Mouse (Mus musculus) urinary bladder, adult 2 months (tissue): ENCODE measurements around the gene Vmn1r181. TPM values are rescaled to one million over a fixed set of nuclear protein-coding genes. Genes with fewer than 3 reads are reported as not detected.
"Not testable (repeated sequence)": the region's sequence is repeated elsewhere in the genome, so short reads cannot be mapped to it uniquely, and the experiment has no call there.

ENCODE experiments used
- DNase-seq: peaks from one replicate; pipeline ENCODE4 v3.0.0; 2022; ENCODE audit warnings: low spot score
- polyA plus RNA-seq: library from polyadenylated mRNA; depleted of rRNA; stranded (reverse); fragments of >200 nt; gene quantifications from 2 replicates; pipeline ENCODE4 v1.2.3, GENCODE M21; 2012; rRNA removed

Vmn1r181 gene
- polyA plus RNA-seq = not detected in 2 replicates

DNA sequence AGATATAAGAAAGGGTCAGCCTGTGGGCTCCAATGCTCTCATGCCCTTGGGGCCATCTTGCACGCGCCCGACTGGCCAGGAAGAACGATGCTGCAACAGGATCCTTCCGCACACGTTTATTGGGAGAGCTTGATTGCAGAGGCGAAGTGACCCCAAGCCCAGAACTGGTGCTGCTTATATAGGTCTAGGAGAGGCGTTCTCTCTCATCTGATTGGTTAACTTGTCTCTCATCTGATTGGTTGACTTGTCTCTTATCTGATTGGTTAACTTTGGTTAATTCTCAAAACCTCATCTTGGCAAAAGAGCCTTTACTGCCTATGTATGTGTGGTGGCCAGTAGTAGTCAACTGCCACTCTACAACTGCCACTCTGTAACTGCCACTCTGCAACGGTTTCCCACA is at the start of gene Vmn1r181:
Gene Vmn1r181 (plus strand): TSS at position 301 of the 400 bp plus-strand sequence.
- DNase-seq = not testable (repeated sequence)

DNA sequence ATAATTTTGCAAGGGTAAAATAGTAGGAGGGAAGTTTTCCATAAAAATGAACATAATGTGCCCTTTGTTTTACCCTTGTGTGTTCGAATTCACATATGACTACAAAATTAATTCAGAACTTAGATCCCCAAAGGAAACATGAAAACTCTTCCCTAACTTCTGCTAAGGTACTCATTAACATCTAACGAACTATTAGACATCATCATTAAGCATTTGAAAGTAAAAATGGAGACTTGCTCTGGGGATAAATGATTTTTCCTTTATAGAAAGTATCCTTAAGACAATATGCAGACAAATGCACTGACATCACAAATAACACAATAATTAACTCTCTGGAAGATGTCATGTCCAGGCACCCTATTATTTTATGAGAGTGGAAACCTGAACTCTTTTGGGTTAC is 47.7 kb upstream of the Vmn1r181 start, which contains the start of gene Vmn1r179:
Gene Vmn1r179 (plus strand): TSS at position 301 of the 400 bp plus-strand sequence.
- DNase-seq = no peak

DNA sequence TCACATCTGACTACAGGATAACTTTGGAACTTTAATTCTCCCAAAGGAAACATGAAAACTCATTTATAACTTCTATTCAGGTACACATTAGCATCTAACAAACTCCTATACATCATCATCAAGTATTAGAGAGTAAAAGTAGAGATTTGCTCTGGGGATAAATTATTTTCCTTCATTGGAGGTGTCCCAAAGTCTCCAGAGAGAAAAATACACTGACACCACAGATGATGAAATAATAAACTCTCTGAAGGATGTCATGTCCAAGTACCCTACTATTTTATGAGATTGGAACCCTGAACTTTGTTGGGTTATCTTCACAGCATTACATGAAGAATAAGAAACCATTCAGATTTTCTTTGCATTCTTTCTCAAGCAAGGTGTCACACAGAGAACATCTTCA is 24.1 kb upstream of the Vmn1r181 start, which contains the start of gene Vmn1r180:
Gene Vmn1r180 (plus strand): TSS at position 301 of the 400 bp plus-strand sequence.
- DNase-seq = no peak

DNA sequence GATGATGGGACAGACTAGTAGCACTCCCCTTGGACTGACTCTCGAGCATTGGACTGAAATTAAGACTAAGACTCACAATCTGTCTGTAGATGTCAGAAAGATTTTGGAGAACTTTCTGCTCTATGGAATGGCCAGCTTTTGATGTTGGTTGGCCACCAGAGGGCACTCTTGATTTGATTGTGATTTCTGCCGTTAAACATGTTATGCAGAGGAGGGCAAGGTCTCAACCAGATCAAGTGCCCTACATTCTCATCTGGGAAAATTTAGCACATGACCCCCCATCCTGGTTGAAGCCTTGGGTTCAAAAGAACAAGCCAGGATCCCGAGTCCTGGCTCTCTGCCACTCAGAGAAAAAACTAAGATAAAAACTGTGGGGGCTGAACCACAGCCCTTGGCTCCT is 6.4 kb upstream of the Vmn1r181 start:
- not testable (repeated sequence) for DNase-seq

DNA sequence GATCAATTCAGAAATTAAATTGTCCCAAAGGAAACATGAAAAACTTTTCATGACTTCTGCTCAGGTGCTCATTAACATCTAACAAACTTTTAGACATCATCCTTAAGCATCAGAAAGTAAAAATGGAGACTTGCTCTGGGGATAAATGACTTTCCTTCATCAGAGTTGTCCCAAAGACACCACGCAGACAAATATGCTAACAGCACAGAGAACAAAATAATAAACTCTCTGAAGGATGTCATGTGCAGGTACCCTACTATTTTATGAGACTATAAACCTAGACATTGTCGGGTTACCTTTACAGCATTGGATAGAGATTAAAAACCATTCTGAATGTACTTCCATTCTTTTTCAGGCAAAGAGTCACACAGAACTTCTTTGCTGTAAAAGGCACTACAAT is 27.0 kb downstream of the Vmn1r181 start, which contains the start of gene V1rd19:
Gene V1rd19 (plus strand): TSS at position 301 of the 400 bp plus-strand sequence.
- no peak for DNase-seq

Other genes starting within 250 kb of the Vmn1r181 start
- not detected in 2 replicates for gene Vmn1r174, start 222.3 kb upstream of the Vmn1r181 start, polyA plus RNA-seq
- gene Vmn1r175, start 164.0 kb upstream of the Vmn1r181 start, polyA plus RNA-seq = not detected in 2 replicates
- not detected in 2 replicates for gene Vmn1r176, start 137.2 kb upstream of the Vmn1r181 start, polyA plus RNA-seq
- not detected in 2 replicates for gene Vmn1r177, start 108.2 kb upstream of the Vmn1r181 start, polyA plus RNA-seq
- not detected in 2 replicates for gene Vmn1r178, start 82.6 kb upstream of the Vmn1r181 start, polyA plus RNA-seq
- gene Vmn1r179, start 47.6 kb upstream of the Vmn1r181 start, polyA plus RNA-seq = not detected in 2 replicates
- gene Vmn1r180, start 24.0 kb upstream of the Vmn1r181 start, polyA plus RNA-seq = not detected in 2 replicates
- not detected in 2 replicates for gene V1rd19, start 27.1 kb downstream of the Vmn1r181 start, polyA plus RNA-seq
- gene Vmn1r183, start 78.6 kb downstream of the Vmn1r181 start, polyA plus RNA-seq = not detected in 2 replicates
- gene Zfp180, start 107.3 kb downstream of the Vmn1r181 start, polyA plus RNA-seq = 17.2 and 19.1 TPM in 2 replicates
- 4.6 and 5.1 TPM in 2 replicates for gene Zfp112, start 137.7 kb downstream of the Vmn1r181 start, polyA plus RNA-seq
- 10.6 and 12.9 TPM in 2 replicates for gene Zfp235, start 159.6 kb downstream of the Vmn1r181 start, polyA plus RNA-seq
- 1.1 TPM in 2 replicates for gene Zfp114, start 200.4 kb downstream of the Vmn1r181 start, polyA plus RNA-seq
- 4.6 and 5.5 TPM in 2 replicates for gene Zfp111, start 236.8 kb downstream of the Vmn1r181 start, polyA plus RNA-seq